Mouse (Mus musculus): Measurements from ENCODE around the gene Amph. TPM values are rescaled to one million over a fixed set of nuclear protein-coding genes. Genes with fewer than 3 reads are reported as not detected.

Amph gene
- polyA plus RNA-seq, 1 experiment: 159 TPM

- WGBS: 26% methylated on average over 4 of the region's 4 CpGs
- no peaks in the 10 kb centered on the region for H3K27me3 ChIP-seq (ENCODE audit: control insufficient read depth, insufficient read depth, low read length)
- TF ChIP-seq CTCF (IDR thresholded peaks at IDR 0.05; ENCODE audit: borderline replicate concordance, insufficient read depth, low read depth, low read length) (peak; percentile 17; the same call in 1 of the 2 replicates), POLR2A (IDR thresholded peaks at IDR 0.05; ENCODE audit: borderline replicate concordance, insufficient read depth, low read length) (no peak)
Measured at GRCm38 (mm10) chr13:19133833-19134232, 185.8 kb downstream of the Amph start.

DNA sequence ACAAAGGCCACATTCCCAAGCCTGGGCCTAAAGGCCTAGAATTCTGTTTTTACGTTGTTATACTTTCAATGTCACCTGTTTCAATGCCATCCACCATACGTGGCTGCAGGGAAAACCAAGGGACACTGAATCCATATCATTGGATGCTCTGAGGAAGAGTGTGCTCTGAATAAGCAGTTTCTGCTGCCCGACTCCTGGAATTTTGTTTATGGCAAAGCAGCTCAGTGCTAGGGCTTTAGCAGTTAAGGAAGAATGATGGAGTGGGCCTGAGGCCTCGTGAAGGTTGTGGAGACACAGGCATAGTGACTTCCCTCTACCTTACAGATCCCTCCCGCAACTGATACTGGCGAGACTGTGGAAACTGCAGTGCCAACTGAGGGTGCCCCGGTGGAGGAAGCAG, 189.2 kb downstream of the Amph start:
- H3K27me3 ChIP-seq (ENCODE audit: control insufficient read depth, insufficient read depth, low read length): no peaks in the 10 kb centered on the region
- WGBS: 82% methylated on average over 7 of the region's 7 CpGs
- TF ChIP-seq CTCF (IDR thresholded peaks at IDR 0.05; ENCODE audit: borderline replicate concordance, insufficient read depth, low read depth, low read length) (no peak), POLR2A (IDR thresholded peaks at IDR 0.05; ENCODE audit: borderline replicate concordance, insufficient read depth, low read length) (no peak)
- no peak overlapping the region for H3K4me3 ChIP-seq (replicated peaks; ENCODE audit: insufficient read depth, low read depth, low read length)
- DNase-seq: no peak
- H3K4me1 ChIP-seq (ENCODE audit: control insufficient read depth, insufficient read depth, low read length): no peaks in the 10 kb centered on the region
- H3K27ac ChIP-seq (ENCODE audit: insufficient read depth, low read length): no peak overlapping the region

More at GRCm38 (mm10) chr13:19133833-19134232, 185.8 kb downstream of the Amph start:
- DNase-seq: peak; percentile 49 to 56
- H3K4me1 ChIP-seq (ENCODE audit: control insufficient read depth, insufficient read depth, low read length): no peaks in the 10 kb centered on the region
- H3K4me3 ChIP-seq (replicated peaks; ENCODE audit: insufficient read depth, low read depth, low read length): no peak overlapping the region
- no peak overlapping the region for H3K27ac ChIP-seq (ENCODE audit: insufficient read depth, low read length)

DNA sequence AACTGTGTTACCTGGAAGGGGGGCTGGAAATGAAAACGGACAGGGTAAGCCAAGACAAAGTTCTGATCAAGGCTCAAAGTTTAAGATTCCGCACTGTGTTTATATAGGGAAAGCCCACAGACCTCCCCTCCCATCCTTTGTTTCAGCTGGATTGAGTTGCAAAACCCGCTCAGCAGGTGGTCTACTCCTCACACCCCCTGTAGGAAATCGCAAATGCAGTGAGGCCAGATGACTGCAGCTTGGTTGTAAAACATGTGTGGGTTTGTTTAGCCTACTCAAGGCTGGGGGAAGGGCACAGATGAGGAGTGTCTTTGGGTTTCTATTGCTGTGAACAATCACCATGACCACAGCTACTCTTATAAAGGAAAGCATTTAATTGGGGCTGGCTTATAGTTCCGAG, 189.9 kb downstream of the Amph start:
- no peak for TF ChIP-seq POLR2A (IDR thresholded peaks at IDR 0.05; ENCODE audit: borderline replicate concordance, insufficient read depth, low read length)
- TF ChIP-seq CTCF (IDR thresholded peaks at IDR 0.05; ENCODE audit: borderline replicate concordance, insufficient read depth, low read depth, low read length): no peak

GRCm38 (mm10) chr13:19138550-19138949, 190.5 kb downstream of the Amph start:
- Histone ChIP-seq H3K4me1 (ENCODE audit: control insufficient read depth, insufficient read depth, low read length) (no peaks in the 10 kb centered on the region), H3K27ac (ENCODE audit: insufficient read depth, low read length) (no peak overlapping the region), H3K4me3 (replicated peaks; ENCODE audit: insufficient read depth, low read depth, low read length) (no peak overlapping the region), H3K27me3 (ENCODE audit: control insufficient read depth, insufficient read depth, low read length) (no peaks in the 10 kb centered on the region)
- no peak for TF ChIP-seq CTCF (IDR thresholded peaks at IDR 0.05; ENCODE audit: borderline replicate concordance, insufficient read depth, low read depth, low read length)
- no peak for TF ChIP-seq POLR2A (IDR thresholded peaks at IDR 0.05; ENCODE audit: borderline replicate concordance, insufficient read depth, low read length)
- no peak for DNase-seq
- WGBS: 97% methylated on average over 2 of the region's 2 CpGs

More for the DNA sequence above, 189.9 kb downstream of the Amph start:
- WGBS: 29% methylated on average over 5 of the region's 5 CpGs
- no peaks in the 10 kb centered on the region for H3K4me1 ChIP-seq (ENCODE audit: control insufficient read depth, insufficient read depth, low read length)
- DNase-seq: no peak
- no peak overlapping the region for H3K27ac ChIP-seq (ENCODE audit: insufficient read depth, low read length)
- no peak overlapping the region for H3K4me3 ChIP-seq (replicated peaks; ENCODE audit: insufficient read depth, low read depth, low read length)
- H3K27me3 ChIP-seq (ENCODE audit: control insufficient read depth, insufficient read depth, low read length): no peaks in the 10 kb centered on the region

- no peak for TF ChIP-seq CTCF (IDR thresholded peaks at IDR 0.05; ENCODE audit: borderline replicate concordance, insufficient read depth, low read depth, low read length)
- no peak for TF ChIP-seq POLR2A (IDR thresholded peaks at IDR 0.05; ENCODE audit: borderline replicate concordance, insufficient read depth, low read length)
- no peak for DNase-seq
- no peak overlapping the region for H3K4me3 ChIP-seq (replicated peaks; ENCODE audit: insufficient read depth, low read depth, low read length)
- H3K27ac ChIP-seq (ENCODE audit: insufficient read depth, low read length): no peak overlapping the region
- 77% methylated on average over 7 of the region's 7 CpGs for WGBS
- no peaks in the 10 kb centered on the region for H3K4me1 ChIP-seq (ENCODE audit: control insufficient read depth, insufficient read depth, low read length)
- no peaks in the 10 kb centered on the region for H3K27me3 ChIP-seq (ENCODE audit: control insufficient read depth, insufficient read depth, low read length)
Measured at GRCm38 (mm10) chr13:19139104-19139503, 191.1 kb downstream of the Amph start.

DNA sequence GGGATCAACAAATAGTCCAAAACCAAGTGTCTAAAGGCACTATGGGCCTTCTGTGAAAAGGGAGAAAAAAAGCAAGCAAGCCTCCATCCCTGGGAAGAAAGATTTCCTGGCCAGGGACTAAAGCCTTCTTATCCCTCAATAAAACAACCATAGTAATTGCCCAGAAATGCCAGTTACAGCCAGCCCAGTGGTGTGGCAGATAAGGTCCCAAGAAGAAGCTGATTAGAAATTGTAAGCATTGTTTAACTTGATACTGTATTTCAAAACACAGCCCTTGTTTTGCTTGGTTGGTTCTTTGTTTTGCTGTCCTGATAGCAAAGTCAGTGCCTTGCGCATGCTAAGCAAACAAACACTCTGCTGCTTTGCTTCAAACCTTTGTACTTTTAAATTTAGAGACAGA, 191.8 kb downstream of the Amph start:
- no peaks in the 10 kb centered on the region for H3K27me3 ChIP-seq (ENCODE audit: control insufficient read depth, insufficient read depth, low read length)
- H3K27ac ChIP-seq (ENCODE audit: insufficient read depth, low read length): no peak overlapping the region
- H3K4me1 ChIP-seq (ENCODE audit: control insufficient read depth, insufficient read depth, low read length): no peaks in the 10 kb centered on the region
- no peak for DNase-seq
- TF ChIP-seq CTCF (IDR thresholded peaks at IDR 0.05; ENCODE audit: borderline replicate concordance, insufficient read depth, low read depth, low read length) (no peak), POLR2A (IDR thresholded peaks at IDR 0.05; ENCODE audit: borderline replicate concordance, insufficient read depth, low read length) (no peak)
- 87% methylated on average over 1 of the region's 1 CpGs for WGBS
- H3K4me3 ChIP-seq (replicated peaks; ENCODE audit: insufficient read depth, low read depth, low read length): no peak overlapping the region

- no peak overlapping the region for H3K27ac ChIP-seq (ENCODE audit: insufficient read depth, low read length)
- 22% methylated on average over 3 of the region's 3 CpGs for WGBS
- no peak for DNase-seq
- no peaks in the 10 kb centered on the region for H3K4me1 ChIP-seq (ENCODE audit: control insufficient read depth, insufficient read depth, low read length)
- TF ChIP-seq POLR2A (IDR thresholded peaks at IDR 0.05; ENCODE audit: borderline replicate concordance, insufficient read depth, low read length) (no peak), CTCF (IDR thresholded peaks at IDR 0.05; ENCODE audit: borderline replicate concordance, insufficient read depth, low read depth, low read length) (no peak)
- no peaks in the 10 kb centered on the region for H3K27me3 ChIP-seq (ENCODE audit: control insufficient read depth, insufficient read depth, low read length)
- no peak overlapping the region for H3K4me3 ChIP-seq (replicated peaks; ENCODE audit: insufficient read depth, low read depth, low read length)
Measured at GRCm38 (mm10) chr13:19143766-19144165, 195.8 kb downstream of the Amph start.

DNA sequence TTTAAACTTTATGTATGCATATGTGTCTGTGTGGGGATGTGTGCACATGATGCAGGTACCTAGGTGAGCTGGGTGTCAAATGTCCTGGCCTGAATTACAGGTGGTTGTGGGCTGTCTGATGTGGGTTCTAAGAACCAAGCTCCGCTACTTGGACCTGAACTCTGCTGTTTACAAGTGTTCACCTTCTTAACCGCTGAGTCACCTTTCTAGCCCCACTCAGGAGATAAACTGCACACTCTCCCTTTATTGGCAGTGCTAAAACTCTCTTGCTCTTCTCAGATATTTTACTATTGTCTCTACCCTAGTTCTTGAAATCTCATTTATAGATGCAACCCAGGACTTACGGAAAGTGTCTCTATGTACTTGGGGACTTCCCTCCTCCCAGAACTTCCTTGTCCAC, 199.5 kb downstream of the Amph start:
- H3K4me1 ChIP-seq (ENCODE audit: control insufficient read depth, insufficient read depth, low read length): no peaks in the 10 kb centered on the region
- no peak for DNase-seq
- no peak overlapping the region for H3K27ac ChIP-seq (ENCODE audit: insufficient read depth, low read length)
- TF ChIP-seq POLR2A (IDR thresholded peaks at IDR 0.05; ENCODE audit: borderline replicate concordance, insufficient read depth, low read length) (no peak), CTCF (IDR thresholded peaks at IDR 0.05; ENCODE audit: borderline replicate concordance, insufficient read depth, low read depth, low read length) (no peak)
- H3K4me3 ChIP-seq (replicated peaks; ENCODE audit: insufficient read depth, low read depth, low read length): no peak overlapping the region
- WGBS: 99% methylated on average over 3 of the region's 3 CpGs
- H3K27me3 ChIP-seq (ENCODE audit: control insufficient read depth, insufficient read depth, low read length): no peaks in the 10 kb centered on the region

Data from cerebellum, adult 2 months (tissue).